Mouse (Mus musculus) midbrain, embryonic 13.5 days (tissue): ENCODE measurements at regions not wholly inside any gene's neighbourhood (a gene's known extent, or its start where the extent isn't known, plus 50 kb on each side); places are given as distances from the start of the nearest gene placed in this dataset.

Experiments used
- ATAC-seq: fragments of 200-750 bp; cut with Nextera tagmentation; 2 replicates; pipeline ENCODE4 v1.8.0; 2017; ENCODE audit warnings: mild to moderate bottlenecking, moderate TSS enrichment, moderate library complexity
- H3K27ac ChIP-seq: fragments of 300-500 bp; sonication (generic); 2 replicates; pipeline ENCODE4 v1.5.1; 2015; ENCODE audit warnings: inconsistent platforms, mild to moderate bottlenecking, moderate library complexity
- H3K27me3 ChIP-seq: fragments of 300-500 bp; sonication (generic); 2 replicates; pipeline ENCODE4 v1.6.1; 2015; ENCODE audit warnings: mild to moderate bottlenecking, inconsistent platforms
- H3K36me3 ChIP-seq: fragments of 300-500 bp; sonication (generic); 2 replicates; pipeline ENCODE4 v1.6.1; 2015; ENCODE audit warnings: mild to moderate bottlenecking, inconsistent platforms
- H3K4me1 ChIP-seq: fragments of 300-500 bp; sonication (generic); replicated peaks from 2 replicates; pipeline ENCODE4 v1.6.1; 2015; ENCODE audit warnings: inconsistent platforms
- H3K4me2 ChIP-seq: fragments of 300-500 bp; sonication (generic); replicated peaks from 2 replicates; pipeline ENCODE4 v1.6.1; 2015; ENCODE audit warnings: moderate library complexity, mild to moderate bottlenecking, inconsistent platforms
- H3K4me3 ChIP-seq: fragments of 300-500 bp; sonication (generic); replicated peaks from 2 replicates; pipeline ENCODE4 v1.5.1; 2015; ENCODE audit warnings: mild to moderate bottlenecking, inconsistent platforms
- H3K9ac ChIP-seq: fragments of 300-500 bp; sonication (generic); replicated peaks from 2 replicates; pipeline ENCODE4 v1.6.1; 2015; ENCODE audit warnings: mild to moderate bottlenecking, inconsistent platforms
- H3K9me3 ChIP-seq: fragments of 300-500 bp; sonication (generic); 2 replicates; pipeline ENCODE4 v1.6.1; 2016; ENCODE audit warnings: mild to moderate bottlenecking, inconsistent platforms
- WGBS: fragments of 180-500 bp; shearing (Covaris S2); methylation state at CpG from one replicate; pipeline ENCODE4 v1.1.7; 2015; 5-methylcytosine and 5-hydroxymethylcytosine counted together

DNA sequence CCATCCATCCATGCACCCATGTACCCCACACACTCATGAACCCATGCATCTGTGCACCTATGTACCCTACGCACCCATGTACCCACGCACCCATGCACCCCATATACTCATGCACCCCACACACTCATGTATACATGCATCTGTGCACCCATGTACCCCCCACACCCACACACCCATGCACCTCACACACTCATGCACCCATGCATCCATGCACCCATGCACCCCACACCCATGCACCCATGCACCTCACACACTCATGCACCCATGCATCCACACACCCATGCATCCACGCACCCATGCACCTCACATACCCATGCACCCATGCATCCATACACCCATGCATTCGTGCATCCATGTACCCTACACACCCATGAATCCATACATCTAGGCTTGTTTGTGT is 63.6 kb downstream of the 4930564D02Rik start:
- Histone ChIP-seq H3K4me3 (no peak overlapping the region), H3K27me3 (no peaks in the 10 kb centered on the region), H3K4me2 (no peak overlapping the region), H3K36me3 (no peaks in the 10 kb centered on the region), H3K9me3 (no peaks in the 10 kb centered on the region), H3K4me1 (peaks cover 5% of the 10 kb centered on the region; the same call in 1 of the 2 replicates), H3K27ac (no peak overlapping the region), H3K9ac (no peak overlapping the region)
- 89% methylated on average over 4 of the region's 4 CpGs for WGBS
- no peak for ATAC-seq

DNA sequence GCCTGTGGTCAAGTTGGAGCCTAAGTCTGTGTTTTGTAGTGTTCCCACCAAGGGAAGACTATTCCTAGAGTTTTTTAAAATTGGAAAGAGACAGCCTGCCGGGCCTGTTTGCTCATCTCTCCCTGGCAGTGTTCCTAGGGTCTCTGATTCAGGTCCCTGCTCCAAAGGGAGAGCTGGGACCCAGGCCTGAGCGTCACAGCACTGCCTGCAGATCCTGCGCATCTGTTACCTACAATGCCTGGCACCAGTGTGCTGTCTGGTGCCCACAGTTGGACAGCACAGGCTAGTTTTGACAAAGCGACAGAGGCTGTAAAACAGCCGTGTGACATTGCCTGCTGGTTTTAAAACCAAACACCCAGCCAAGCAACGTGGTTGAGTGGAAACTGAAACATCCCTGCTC is 64.4 kb downstream of the 4930564D02Rik start:
- H3K9me3 ChIP-seq = no peaks in the 10 kb centered on the region
- no peak overlapping the region for H3K4me3 ChIP-seq
- no peaks in the 10 kb centered on the region for H3K27me3 ChIP-seq
- H3K9ac ChIP-seq = no peak overlapping the region
- no peaks in the 10 kb centered on the region for H3K36me3 ChIP-seq
- no peak overlapping the region for H3K4me2 ChIP-seq
- peaks cover 5% of the 10 kb centered on the region; the same call in 1 of the 2 replicates for H3K4me1 ChIP-seq
- no peak overlapping the region for H3K27ac ChIP-seq
- no peak for ATAC-seq
- 87% methylated on average over 6 of the region's 6 CpGs for WGBS

DNA sequence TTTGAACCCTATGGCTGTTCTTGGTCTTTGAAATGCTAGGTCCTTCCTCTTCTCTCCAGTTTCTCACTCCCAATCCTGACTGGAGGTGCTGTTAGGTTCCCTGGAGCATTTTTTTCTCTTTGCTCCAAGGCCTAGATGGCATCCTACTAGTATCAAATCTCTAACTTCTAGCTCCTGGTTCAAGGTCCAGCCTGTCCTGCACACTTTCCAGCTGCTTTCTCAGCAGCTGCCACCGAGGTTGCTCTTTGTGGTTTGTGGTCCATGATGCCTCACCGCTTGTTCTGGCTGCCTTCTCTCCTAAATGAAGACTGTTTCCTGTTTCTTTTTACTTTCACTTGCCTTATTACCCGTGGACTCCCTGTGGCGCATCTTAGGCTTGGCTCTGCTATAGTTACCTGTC is 66.4 kb downstream of the 4930564D02Rik start:
- H3K27ac ChIP-seq = no peak overlapping the region
- H3K4me1 ChIP-seq = peaks cover under 1% of the 10 kb centered on the region; the same call in 1 of the 2 replicates
- WGBS = 93% methylated on average over 4 of the region's 4 CpGs
- H3K9ac ChIP-seq = no peak overlapping the region
- H3K36me3 ChIP-seq = no peaks in the 10 kb centered on the region
- no peak overlapping the region for H3K4me2 ChIP-seq
- H3K4me3 ChIP-seq = no peak overlapping the region
- H3K9me3 ChIP-seq = no peaks in the 10 kb centered on the region
- no peak for ATAC-seq
- H3K27me3 ChIP-seq = no peaks in the 10 kb centered on the region

DNA sequence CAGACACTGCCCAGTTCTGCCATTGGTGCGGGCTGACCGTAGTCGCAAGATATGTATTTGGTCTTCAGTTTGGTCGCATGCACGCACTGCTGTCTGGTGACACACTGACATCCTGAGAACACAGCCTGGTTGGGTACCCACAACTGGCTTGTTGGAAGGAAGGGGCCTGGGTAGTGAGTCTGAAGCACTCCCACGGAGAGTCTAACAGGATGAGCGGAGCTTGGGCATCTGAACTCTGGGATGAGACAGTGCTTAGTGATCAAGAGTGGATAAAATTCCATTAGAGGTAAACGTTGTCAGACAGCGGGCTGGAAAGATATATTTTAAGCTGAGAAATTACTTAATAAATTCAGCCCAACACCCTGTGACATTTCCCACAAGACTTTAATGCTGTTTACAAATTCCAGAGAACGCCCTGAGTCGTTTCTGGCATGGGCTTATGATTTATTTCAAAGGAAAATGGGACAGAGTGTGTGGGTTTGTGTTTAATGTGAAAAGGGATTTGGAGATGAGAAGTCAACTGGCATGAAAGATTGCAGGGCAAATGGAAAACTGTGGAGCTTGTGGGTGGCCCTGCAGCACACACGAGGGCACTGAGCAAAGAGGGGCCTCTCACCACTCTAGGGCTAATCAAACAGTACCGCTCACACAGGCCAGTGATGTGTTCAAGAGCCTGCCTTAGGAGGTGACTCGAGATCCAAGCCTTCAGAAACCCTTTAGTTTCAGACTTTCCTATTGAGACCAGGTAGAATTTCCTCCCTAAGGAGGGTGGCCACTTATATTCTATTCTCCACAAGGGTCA is 74.7 kb downstream of the 4930564D02Rik start:
- peaks cover 4% of the 10 kb centered on the region; the same call in 1 of the 2 replicates for H3K4me1 ChIP-seq
- H3K27ac ChIP-seq = no peak overlapping the region
- H3K4me3 ChIP-seq = no peak overlapping the region
- H3K36me3 ChIP-seq = no peaks in the 10 kb centered on the region
- H3K9ac ChIP-seq = no peak overlapping the region
- no peaks in the 10 kb centered on the region for H3K27me3 ChIP-seq
- ATAC-seq = no peak
- H3K4me2 ChIP-seq = no peak overlapping the region
- H3K9me3 ChIP-seq = no peaks in the 10 kb centered on the region
- WGBS = 80% methylated on average over 14 of the region's 14 CpGs

DNA sequence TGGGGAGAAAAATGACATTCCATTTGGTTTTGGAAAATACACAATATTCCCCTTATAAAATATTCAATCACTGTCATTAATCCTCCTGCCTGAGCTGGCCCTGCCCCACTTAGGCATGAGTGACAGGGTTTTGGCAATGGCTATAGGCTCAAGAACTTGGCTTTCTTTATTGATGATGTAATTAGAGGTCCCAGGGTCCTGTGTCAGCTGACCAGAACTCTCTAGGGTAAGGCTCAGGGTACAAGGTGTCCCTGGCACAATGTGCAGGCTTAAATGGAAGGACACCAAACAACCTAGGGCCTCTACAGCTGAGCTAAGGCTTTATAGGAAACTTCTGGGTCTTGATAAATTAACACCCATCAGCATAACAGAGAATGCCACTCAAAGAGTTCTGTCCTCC is 76.0 kb downstream of the 4930564D02Rik start:
- Histone ChIP-seq H3K27ac (no peak overlapping the region), H3K9ac (no peak overlapping the region), H3K4me2 (no peak overlapping the region), H3K27me3 (no peaks in the 10 kb centered on the region), H3K36me3 (no peaks in the 10 kb centered on the region), H3K4me1 (peaks cover 4% of the 10 kb centered on the region; the same call in 1 of the 2 replicates), H3K4me3 (no peak overlapping the region), H3K9me3 (no peaks in the 10 kb centered on the region)
- no peak for ATAC-seq

DNA sequence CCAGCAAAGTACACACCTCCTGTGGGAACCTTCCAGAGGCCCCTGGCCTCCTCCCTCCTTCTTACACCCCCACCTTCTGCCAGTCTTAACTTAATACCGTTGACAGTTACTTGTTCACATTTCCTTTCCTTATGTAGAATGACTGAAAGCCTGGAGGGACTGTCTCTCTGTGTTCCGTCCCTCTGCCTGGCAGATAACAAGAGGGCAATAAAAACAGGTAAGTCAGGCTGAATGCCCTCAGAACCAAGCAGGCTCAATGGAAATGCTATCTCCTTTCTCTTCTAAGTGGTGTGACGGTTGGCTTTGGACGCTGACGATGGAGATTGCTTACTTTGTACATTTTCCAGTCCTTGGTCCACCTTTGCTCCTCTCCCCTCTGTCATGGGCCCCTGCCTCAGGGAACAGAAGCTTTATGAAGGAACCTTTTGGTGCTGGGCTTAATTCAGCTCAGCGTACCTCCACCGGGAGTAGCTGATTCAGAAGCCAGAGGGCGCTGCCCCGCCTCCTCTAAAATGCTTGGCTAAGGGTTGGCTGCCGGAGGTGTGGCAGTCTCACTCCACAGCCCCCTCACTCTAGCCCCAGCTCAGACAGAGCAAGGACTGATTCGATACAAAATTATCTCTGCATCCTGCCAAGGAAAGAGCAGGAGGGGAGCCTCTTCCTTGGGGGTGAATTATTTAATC is 85.0 kb downstream of the 4930564D02Rik start:
- H3K4me2 ChIP-seq = 0 out of 2 replicates have a peak overlapping the region, but pooled peaks have one; percentile 11

DNA sequence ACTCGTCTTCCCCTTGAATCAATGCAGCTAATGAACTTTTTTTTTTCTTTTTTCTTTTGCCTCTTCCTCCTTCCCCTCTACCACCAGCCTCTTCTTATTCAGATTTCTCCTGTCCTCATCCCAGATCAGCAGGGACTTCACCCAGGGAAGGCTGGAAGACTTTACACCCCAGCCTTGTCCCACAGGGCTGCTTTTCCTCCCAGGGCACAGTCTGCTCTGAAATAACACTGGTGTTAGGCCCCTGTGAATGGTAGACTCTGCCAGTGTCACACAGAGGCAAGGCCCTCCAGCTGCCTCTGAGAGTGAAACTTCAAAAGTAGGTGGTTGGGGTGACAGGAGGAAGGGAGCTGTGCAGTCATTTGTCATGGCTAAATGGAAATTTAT is 85.5 kb downstream of the 4930564D02Rik start:
- no peak overlapping the region for H3K27ac ChIP-seq
- no peaks in the 10 kb centered on the region for H3K27me3 ChIP-seq
- 25% methylated on average over 1 of the region's 1 CpGs for WGBS
- peaks cover 9% of the 10 kb centered on the region for H3K4me1 ChIP-seq
- no peak overlapping the region for H3K4me3 ChIP-seq
- no peak overlapping the region for H3K9ac ChIP-seq
- no peak for ATAC-seq
- H3K4me2 ChIP-seq = 0 out of 2 replicates have a peak overlapping the region, but pooled peaks have one; percentile 11
- H3K36me3 ChIP-seq = no peaks in the 10 kb centered on the region
- H3K9me3 ChIP-seq = no peaks in the 10 kb centered on the region

More for the DNA sequence above, 85.0 kb downstream of the 4930564D02Rik start:
- ATAC-seq = peak; percentile 80
- Histone ChIP-seq H3K4me1 (peaks cover 9% of the 10 kb centered on the region), H3K9ac (no peak overlapping the region), H3K4me3 (no peak overlapping the region), H3K36me3 (no peaks in the 10 kb centered on the region), H3K27ac (no peak overlapping the region), H3K27me3 (no peaks in the 10 kb centered on the region), H3K9me3 (no peaks in the 10 kb centered on the region)
- WGBS = 21% methylated on average over 11 of the region's 11 CpGs

DNA sequence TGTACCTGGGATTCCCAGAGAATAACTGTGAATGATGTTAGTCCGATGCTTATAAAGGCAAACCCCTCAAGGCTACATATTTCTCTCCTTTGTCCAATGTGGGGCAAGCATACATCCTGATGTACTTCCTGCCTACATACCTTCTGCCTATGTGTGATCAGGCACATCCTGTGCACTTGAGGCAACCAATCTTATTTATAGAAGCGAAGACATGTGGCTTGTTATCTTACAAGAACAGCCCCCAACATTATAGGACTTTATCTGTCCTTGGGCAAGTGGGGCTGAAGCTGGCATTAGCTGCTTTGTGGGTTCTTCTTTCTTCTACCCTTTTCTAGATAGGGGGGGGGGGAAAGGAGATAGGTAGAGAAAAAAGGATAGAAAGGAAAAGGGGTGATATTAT is 91.7 kb downstream of the 4930564D02Rik start:
- 94% methylated on average over 2 of the region's 2 CpGs for WGBS
- no peaks in the 10 kb centered on the region for H3K36me3 ChIP-seq
- H3K27me3 ChIP-seq = no peaks in the 10 kb centered on the region
- H3K4me1 ChIP-seq = no peaks in the 10 kb centered on the region
- H3K9ac ChIP-seq = no peak overlapping the region
- H3K9me3 ChIP-seq = no peaks in the 10 kb centered on the region
- H3K27ac ChIP-seq = no peak overlapping the region
- H3K4me3 ChIP-seq = no peak overlapping the region
- H3K4me2 ChIP-seq = no peak overlapping the region
- no peak for ATAC-seq

DNA sequence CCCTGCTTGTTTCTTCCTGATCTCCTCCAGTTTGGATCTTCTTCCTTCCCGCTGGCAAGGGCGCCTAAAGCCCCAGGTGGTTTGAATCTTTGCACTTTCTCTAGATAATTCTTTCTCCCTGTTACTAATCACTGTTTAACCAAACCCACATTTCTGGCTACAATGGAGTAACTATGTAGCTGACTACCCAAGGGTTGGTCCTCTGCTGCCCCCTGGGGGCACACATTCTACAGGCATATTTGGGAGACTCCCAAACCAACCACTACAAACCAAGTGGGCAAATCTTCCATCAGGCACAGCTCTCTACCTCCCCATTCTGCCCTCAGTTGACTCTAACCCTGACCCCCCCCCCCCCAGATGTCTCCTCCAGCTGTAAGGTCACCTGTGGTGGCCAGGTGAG is 98.7 kb downstream of the 4930564D02Rik start:
- H3K9ac ChIP-seq = no peak overlapping the region
- no peaks in the 10 kb centered on the region; the same call in 1 of the 2 replicates for H3K9me3 ChIP-seq
- ATAC-seq = no peak
- no peaks in the 10 kb centered on the region for H3K27me3 ChIP-seq
- 62% methylated on average over 2 of the region's 2 CpGs for WGBS
- no peak overlapping the region for H3K27ac ChIP-seq
- no peak overlapping the region for H3K4me3 ChIP-seq
- no peak overlapping the region for H3K4me2 ChIP-seq
- no peaks in the 10 kb centered on the region for H3K36me3 ChIP-seq
- H3K4me1 ChIP-seq = peaks cover 8% of the 10 kb centered on the region

DNA sequence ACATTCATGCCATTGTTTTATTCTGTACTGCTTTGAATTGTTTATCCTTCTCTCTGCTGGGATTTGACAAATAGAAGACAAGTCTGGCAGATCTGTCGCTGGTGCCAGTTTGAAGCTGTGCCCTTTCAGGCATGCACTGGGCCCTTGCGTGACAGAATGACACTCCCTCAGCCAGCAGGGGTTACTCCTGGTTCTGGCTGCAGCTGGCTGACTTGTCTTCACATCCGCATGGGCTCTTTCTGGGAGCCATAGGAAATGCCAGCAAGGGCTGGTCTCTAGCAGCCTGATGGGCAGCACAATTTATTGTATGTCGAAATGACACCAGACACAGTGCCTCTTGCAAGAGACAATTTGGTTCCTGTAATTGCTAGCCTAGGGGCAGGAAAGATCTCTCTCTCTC is 102.5 kb downstream of the 4930564D02Rik start:
- peaks cover 12% of the 10 kb centered on the region for H3K4me1 ChIP-seq
- H3K4me3 ChIP-seq = no peak overlapping the region
- H3K4me2 ChIP-seq = no peak overlapping the region
- WGBS = 41% methylated on average over 4 of the region's 4 CpGs
- peak overlapping the region; percentile 15; the same call in 1 of the 2 replicates for H3K27ac ChIP-seq
- H3K9me3 ChIP-seq = no peaks in the 10 kb centered on the region; the same call in 1 of the 2 replicates
- ATAC-seq = peak; percentile 11; the same call in 1 of the 2 replicates
- H3K9ac ChIP-seq = no peak overlapping the region
- H3K36me3 ChIP-seq = no peaks in the 10 kb centered on the region
- no peaks in the 10 kb centered on the region for H3K27me3 ChIP-seq

DNA sequence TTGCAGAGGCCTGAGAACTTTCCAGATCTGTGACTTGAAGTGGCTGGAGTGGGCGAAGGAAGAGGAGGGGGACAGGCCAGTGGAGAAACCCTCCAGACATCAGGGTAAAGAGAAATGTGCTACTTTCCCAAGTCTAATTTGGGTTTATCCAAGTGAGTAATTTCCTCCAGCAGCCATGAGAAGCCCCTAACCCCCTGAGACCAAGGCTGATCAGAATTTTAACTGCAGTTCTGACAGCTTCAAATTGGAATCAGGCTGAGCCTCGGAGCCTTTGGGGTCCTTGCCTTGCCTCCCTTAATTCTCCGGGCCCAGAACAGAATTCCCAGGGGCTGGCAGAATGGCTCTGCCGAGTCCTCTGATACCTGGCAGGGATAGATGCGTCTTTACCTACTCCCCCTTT is 104.9 kb downstream of the 4930564D02Rik start:
- H3K27ac ChIP-seq = no peak overlapping the region
- WGBS = 68% methylated on average over 5 of the region's 5 CpGs
- ATAC-seq = no peak

DNA sequence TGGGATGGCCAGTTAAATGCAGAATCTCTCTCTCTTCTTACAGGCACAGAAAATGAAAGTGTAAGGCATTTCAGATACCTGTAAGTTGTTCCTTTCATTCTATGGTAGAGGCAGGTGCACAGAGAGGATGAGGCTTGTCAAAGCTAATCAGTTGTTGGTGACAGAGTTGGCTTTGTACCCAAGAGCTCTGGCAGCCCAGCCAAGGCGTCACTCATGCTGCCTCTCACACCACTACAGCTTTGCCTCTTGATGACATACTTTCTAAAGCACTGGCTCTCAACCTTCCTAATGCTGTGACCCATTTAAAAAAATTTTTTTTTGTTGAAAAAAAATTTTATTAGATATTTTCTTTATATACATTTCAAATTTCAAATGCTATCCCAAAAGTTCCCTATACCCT is 105.4 kb downstream of the 4930564D02Rik start:
- H3K4me1 ChIP-seq = peaks cover 12% of the 10 kb centered on the region
- no peak overlapping the region for H3K27ac ChIP-seq
- H3K27me3 ChIP-seq = no peaks in the 10 kb centered on the region
- WGBS = 77% methylated on average over 1 of the region's 1 CpGs
- no peak overlapping the region for H3K4me2 ChIP-seq
- no peaks in the 10 kb centered on the region; the same call in 1 of the 2 replicates for H3K9me3 ChIP-seq
- H3K4me3 ChIP-seq = no peak overlapping the region
- no peak for ATAC-seq
- no peak overlapping the region for H3K9ac ChIP-seq
- no peaks in the 10 kb centered on the region for H3K36me3 ChIP-seq

More for the DNA sequence above, 104.9 kb downstream of the 4930564D02Rik start:
- Histone ChIP-seq H3K36me3 (no peaks in the 10 kb centered on the region), H3K4me2 (no peak overlapping the region), H3K9ac (no peak overlapping the region), H3K9me3 (no peaks in the 10 kb centered on the region; the same call in 1 of the 2 replicates), H3K27me3 (no peaks in the 10 kb centered on the region), H3K4me3 (no peak overlapping the region), H3K4me1 (peaks cover 12% of the 10 kb centered on the region)
